Mouse (Mus musculus) ES-Bruce4 (cell line): ENCODE measurements around the gene Naip5. TPM values are rescaled to one million over a fixed set of nuclear protein-coding genes. Genes with fewer than 3 reads are reported as not detected.
"Not testable (repeated sequence)": the region's sequence is repeated elsewhere in the genome, so short reads cannot be mapped to it uniquely, and the experiment has no call there.

Experiments used
- H3K27ac ChIP-seq: 2 replicates; pipeline ENCODE4 v1.5.1; 2012; ENCODE audit warnings: low read length, inconsistent platforms; ENCODE audit not compliant: insufficient read depth
- H3K27me3 ChIP-seq: 2 replicates; pipeline ENCODE4 v1.6.1; 2012; ENCODE audit warnings: mild to moderate bottlenecking, low read length, inconsistent platforms; ENCODE audit not compliant: control insufficient read depth, poor library complexity, insufficient read depth, severe bottlenecking
- H3K36me3 ChIP-seq: 2 replicates; pipeline ENCODE4 v1.6.1; 2012; ENCODE audit warnings: inconsistent platforms, mild to moderate bottlenecking, low read length, moderate library complexity; ENCODE audit not compliant: control insufficient read depth, poor library complexity, insufficient read depth, severe bottlenecking
- H3K4me1 ChIP-seq: one replicate; pipeline ENCODE4 v1.8.1; 2011; ENCODE audit warnings: low read length; ENCODE audit not compliant: control insufficient read depth, insufficient read depth
- H3K4me3 ChIP-seq: 2 replicates; pipeline ENCODE4 v1.5.1; 2011; ENCODE audit warnings: low read depth, mild to moderate bottlenecking, low read length
- H3K9ac ChIP-seq: 2 replicates; pipeline ENCODE4 v1.6.1; 2012; ENCODE audit warnings: low read depth, mild to moderate bottlenecking, inconsistent platforms; ENCODE audit not compliant: poor library complexity, severe bottlenecking
- H3K9me3 ChIP-seq: replicated peaks from 2 replicates; pipeline ENCODE4 v1.6.1; 2012; ENCODE audit warnings: mild to moderate bottlenecking, low read length, inconsistent platforms; ENCODE audit not compliant: control insufficient read depth, poor library complexity, insufficient read depth, severe bottlenecking
- polyA plus RNA-seq: library from polyadenylated mRNA; stranded (reverse); fragments of >200 nt; gene quantifications from 2 replicates; pipeline ENCODE4 v1.2.4, GENCODE M21; 2011; ENCODE audit warnings: low read depth; ENCODE audit not compliant: missing spikeins, insufficient read depth, insufficient read length

Naip5 gene
- polyA plus RNA-seq, 1 experiment: not detected

DNA sequence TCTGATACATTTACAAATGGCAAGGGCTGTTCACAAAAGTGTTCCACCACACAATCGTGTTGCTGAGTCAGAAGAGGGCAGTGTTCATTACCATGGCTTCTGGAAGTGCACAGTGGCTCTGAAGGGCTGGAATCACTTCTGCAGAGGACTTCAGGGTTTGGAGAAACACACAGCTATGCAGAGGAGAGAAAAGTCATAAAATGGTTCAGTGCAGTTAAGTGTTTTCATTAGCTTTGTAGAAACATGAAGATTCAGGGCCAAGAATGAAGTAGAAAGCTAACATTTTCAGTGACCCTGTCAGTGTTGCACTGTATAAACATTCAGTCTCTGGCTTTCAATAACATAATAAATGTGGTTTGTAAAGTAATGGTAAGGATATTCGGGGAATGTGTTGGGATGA is 79.7 kb downstream of the Naip5 start:
- H3K27ac ChIP-seq, H3K9me3 ChIP-seq, H3K9ac ChIP-seq, H3K4me1 ChIP-seq, H3K36me3 ChIP-seq, H3K4me3 ChIP-seq, H3K27me3 ChIP-seq: not testable (repeated sequence)

- not testable (repeated sequence) for H3K9ac ChIP-seq, H3K36me3 ChIP-seq, H3K9me3 ChIP-seq, H3K27ac ChIP-seq, H3K4me3 ChIP-seq, H3K27me3 ChIP-seq, H3K4me1 ChIP-seq
Measured at GRCm38 (mm10) chr13:100162467-100162866, 83.7 kb downstream of the Naip5 start.

Other genes starting within 250 kb of the Naip5 start
- 19.9 and 20.1 TPM in 2 replicates for gene Mccc2, start 230.7 kb downstream of the Naip5 start, polyA plus RNA-seq
- gene Bdp1, start 142.3 kb downstream of the Naip5 start, polyA plus RNA-seq: 49.6 and 53.9 TPM in 2 replicates
- 14.8 and 16.0 TPM in 2 replicates for gene Serf1, start 138.3 kb downstream of the Naip5 start, polyA plus RNA-seq
- gene Smn1, start 121.5 kb downstream of the Naip5 start, polyA plus RNA-seq: 77.7 and 91.2 TPM in 2 replicates
- gene Naip2, start 44.2 kb downstream of the Naip5 start, polyA plus RNA-seq: not detected in 2 replicates
- gene Naip6, start 71.4 kb upstream of the Naip5 start, polyA plus RNA-seq: 0.35 and 0.39 TPM in 2 replicates
- not detected in 2 replicates for gene Naip1, start 206.5 kb upstream of the Naip5 start, polyA plus RNA-seq
- gene Gtf2h2, start 246.3 kb upstream of the Naip5 start, polyA plus RNA-seq: 107 and 118 TPM in 2 replicates